Mouse (Mus musculus): Measurements from ENCODE around the gene Gtf3c2.
A peak's percentile ranks its signal among the peaks of the same experiment; 100 is the strongest.

Gene Gtf3c2

DNA sequence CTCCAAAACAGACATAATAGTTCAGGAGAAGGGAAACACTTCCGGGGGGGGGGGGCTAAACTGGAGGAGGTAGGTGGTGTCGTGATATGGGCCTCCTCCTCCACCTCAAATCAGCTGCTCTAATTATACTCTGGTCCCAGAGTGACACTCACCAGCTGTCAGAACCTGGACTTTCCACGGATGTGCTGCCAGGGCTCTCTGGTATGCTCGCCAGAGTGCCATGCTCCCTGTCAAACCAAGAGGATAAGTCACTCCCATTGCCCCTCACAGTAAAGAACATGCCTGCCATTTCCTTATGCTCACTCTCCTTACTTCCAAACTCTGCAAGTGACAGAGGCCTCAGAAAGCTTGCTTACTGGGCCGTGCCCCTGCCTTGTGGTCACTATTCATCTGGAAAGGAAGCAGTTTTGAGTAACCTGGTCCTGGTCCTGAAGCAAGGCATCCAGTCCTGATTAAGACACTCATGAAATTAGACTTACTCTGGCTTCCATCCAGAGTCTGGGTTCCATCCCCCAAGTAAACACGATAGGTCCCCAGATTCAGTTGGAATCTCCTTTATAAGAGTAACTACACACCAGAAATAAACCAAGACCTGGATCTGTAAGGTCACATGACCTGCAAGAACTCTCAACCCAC lies 26.3 kb downstream of the Gtf3c2 start:
- DNase-seq (ENCODE audit: extremely low read depth, insufficient read length, low spot score) = no peak

DNA sequence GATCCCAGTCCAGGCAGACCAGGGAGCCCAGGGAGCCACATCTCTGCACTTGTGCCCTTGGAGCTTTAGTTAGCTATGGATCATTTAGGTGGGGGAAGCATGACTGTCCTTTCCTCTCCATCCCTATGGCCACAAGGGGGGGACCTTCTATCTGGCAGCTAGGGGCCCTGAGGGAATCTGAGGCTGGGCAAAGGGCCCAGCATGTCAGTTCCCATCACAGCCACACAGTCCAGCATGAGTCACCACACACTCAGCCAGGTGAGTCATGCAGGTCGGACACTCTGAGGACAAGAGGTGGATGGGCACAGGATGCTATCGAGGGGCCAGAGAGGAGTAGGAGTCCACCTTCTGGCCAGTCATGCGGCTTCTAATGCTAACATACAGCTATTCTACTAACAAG lies 28.2 kb downstream of the Gtf3c2 start:
- DNase-seq (ENCODE audit: extremely low read depth, insufficient read length, low spot score) = peak; percentile 69

- DNase-seq (ENCODE audit: extremely low read depth, insufficient read length, low spot score) = peak; percentile 49
Observed at GRCm38 (mm10) chr5:31149781-31150180, 30.2 kb downstream of the Gtf3c2 start.

DNA sequence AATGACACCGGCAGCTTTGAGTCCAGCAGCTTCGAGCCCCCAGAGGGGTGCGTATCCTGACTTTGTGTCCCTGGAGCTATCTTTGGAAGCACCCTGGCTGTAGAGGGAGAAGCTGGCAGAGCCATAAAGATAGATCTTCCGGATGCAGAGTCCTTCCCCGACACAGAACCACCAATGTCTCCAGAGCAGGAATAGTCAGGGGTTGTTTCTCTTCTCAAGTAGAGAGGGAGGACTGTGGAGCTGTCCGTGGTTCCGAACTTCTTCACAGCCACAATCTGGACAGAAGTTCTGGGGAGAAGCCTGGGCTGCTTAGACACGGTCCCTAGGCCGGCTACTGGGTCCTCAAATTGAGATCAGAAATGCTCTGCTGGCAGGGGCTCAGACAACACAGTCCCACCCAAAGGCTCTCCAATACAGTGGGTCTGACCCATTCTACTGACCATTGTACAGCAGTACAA lies 40.9 kb downstream of the Gtf3c2 start:
- DNase-seq (ENCODE audit: extremely low read depth, insufficient read length, low spot score) = no peak

- DNase-seq (ENCODE audit: extremely low read depth, insufficient read length, low spot score) = no peak
Observed at GRCm38 (mm10) chr5:31138241-31138967, 41.5 kb downstream of the Gtf3c2 start, which contains the start of gene Ucn. Gene Ucn, minus strand, starts transcription at chr5:31138829.

DNA sequence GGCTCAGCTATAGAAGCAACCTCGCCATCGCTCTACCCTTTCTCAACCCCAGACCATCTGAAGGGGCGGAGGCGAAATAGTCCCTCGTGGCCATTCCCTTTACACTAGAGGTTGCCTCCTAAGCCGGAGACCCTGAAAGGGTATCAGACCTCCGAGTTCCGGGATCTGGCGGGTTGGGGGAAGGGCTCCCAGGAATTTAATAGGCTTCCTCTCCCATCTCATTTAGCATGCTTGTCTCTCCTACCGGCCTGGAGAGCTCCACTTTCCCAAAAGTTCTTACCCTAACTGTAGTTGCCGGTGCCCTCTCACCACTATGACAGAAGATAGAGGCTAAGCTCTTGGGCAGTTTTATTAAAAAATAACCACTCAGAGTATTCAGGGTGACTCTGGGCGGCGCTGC lies 42.3 kb downstream of the Gtf3c2 start:
- DNase-seq (ENCODE audit: extremely low read depth, insufficient read length, low spot score) = no peak

- DNase-seq (ENCODE audit: extremely low read depth, insufficient read length, low spot score) = no peak
Observed at GRCm38 (mm10) chr5:31136730-31137424, 43.1 kb downstream of the Gtf3c2 start.

DNA sequence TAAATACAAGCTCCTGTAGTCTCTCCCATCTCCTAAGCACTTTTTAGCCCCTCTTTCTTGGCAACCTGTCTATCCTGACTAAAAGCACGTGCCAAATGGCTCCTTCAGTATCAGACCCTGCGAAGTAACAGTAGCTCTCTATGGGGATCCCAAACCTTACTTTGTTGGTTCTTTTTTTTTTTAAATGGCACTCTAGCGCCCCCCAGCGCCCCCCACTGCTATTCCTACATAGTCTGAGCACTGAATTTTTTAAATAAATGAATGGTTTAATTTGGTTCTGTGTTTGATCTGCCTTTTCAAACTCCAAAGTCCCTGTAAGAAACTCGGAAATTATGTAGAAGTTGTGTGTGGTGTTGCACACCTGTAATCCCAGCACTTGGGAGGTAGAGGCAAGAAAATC lies 53.9 kb downstream of the Gtf3c2 start:
- DNase-seq (ENCODE audit: extremely low read depth, insufficient read length, low spot score) = no peak

DNA sequence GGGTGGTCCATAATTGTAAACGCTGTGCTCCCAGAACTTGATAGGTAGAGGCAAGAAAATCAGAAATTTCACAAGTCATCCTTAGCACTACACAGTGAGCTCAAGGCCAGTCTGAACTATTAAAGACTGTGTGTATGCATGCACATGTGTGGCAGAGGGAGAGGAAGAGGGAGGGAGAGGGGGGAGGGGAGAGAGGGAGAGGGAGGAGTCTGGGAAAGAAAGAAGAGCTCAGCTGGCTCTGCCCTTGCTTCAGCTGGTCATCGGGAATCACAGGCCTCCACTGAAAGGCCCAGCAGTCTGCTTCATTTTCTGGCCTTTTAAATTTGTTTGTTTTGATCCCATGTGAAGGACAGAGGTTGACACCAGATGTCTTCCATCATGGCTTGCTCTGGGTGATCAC lies 56.5 kb downstream of the Gtf3c2 start:
- no peak for DNase-seq (ENCODE audit: extremely low read depth, insufficient read length, low spot score)

- no peak for DNase-seq (ENCODE audit: extremely low read depth, insufficient read length, low spot score)
Observed at GRCm38 (mm10) chr5:31121111-31121510, 58.8 kb downstream of the Gtf3c2 start.

DNA sequence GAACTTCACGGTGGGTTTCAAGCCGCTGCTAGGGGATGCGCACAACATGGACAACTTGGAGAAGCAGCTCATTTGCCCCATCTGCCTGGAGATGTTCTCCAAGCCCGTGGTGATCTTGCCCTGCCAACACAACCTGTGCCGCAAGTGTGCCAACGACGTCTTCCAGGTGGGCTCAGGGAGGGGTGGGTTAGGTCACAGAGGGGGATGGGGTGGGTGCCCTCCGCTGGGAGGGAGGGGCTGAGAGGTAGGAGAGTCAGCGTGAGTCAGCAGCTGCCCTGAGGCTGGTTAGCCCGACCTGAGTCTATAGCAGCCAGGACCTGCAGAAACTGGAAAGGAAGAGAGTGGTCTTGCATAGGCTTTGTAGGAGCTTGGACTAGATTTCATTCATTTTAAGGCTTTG lies 63.0 kb downstream of the Gtf3c2 start:
- DNase-seq (ENCODE audit: extremely low read depth, insufficient read length, low spot score) = peak; percentile 19

- DNase-seq (ENCODE audit: extremely low read depth, insufficient read length, low spot score) = no peak
Observed at GRCm38 (mm10) chr5:31116354-31116753, 63.6 kb downstream of the Gtf3c2 start, which contains the start of gene Trim54. Gene Trim54, plus strand, starts transcription at chr5:31116712.

DNA sequence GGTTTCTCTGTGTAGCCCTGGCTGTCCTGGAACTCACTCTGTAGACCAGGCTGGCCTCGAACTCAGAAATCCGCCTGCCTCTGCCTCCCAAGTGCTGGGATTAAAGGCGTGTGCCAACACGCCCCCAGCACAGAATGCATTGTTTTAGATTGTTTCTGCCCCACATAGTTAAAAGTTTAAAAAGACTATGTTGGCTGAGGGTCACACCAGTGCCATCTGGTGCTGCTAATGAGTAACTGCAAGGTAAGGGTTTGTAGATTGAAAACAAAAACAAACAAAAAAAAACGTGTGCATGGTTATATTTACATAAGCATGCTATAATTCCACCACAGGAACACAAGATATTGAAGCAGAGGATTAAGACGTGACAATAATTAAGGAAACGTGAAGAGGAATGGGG lies 69.2 kb downstream of the Gtf3c2 start:
- no peak for DNase-seq (ENCODE audit: extremely low read depth, insufficient read length, low spot score)

DNA sequence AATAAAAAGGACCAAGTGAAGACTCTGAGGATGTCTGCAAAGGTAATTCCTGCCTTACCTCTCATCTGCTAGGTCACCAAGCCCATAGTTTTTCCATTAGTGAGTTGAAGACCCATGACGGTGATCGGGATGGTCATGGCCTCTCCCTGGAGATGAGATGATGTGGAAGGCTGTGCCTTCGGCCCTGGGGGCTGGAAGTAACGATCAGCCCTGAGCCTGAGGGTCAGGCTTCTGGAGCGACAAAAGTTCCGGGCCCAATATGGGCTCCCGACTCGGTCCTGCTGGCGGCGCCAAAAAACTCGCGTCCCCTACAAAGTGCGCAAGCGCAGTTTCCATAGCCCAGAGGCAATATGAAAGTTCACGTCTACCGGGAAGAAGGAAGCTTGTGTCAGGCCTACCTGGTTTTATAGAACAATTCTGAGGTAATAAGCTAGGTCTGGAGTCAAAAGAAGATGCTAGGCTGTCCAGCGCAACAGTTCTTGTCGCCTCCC lies 71.9 kb downstream of the Gtf3c2 start, which contains the start of gene Slc30a3:
Gene Slc30a3 (minus strand): TSS at position 238 of the 491 bp plus-strand sequence.
- DNase-seq (ENCODE audit: extremely low read depth, insufficient read length, low spot score) = no peak
